ENCODE assay signal across 21 mouse cellular contexts in the genomic region with DNA sequence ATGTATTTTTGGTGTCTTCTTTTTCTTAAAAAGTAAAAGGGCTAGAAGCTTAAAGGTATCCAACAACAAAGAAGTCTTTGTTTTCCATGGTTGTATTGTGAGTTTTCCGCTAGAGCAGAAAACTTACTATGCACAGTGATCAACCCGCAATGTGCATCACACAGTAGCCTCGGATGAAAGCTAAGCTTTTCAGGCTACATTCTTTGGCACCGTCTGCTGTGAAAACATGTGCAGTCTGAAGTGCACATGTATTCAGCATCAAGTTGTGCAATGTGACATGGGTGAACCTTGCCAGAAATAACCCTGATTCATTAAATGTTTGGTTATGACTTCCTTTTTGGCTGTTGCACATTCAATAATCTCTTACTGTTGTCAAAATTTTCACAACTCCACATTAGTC. TPM values are rescaled to one million over a fixed set of nuclear protein-coding genes. Genes with fewer than 3 reads are reported as not detected.
DNase-seq lines count a peak whose midpoint lies in the region.
"Had no signal": no experiment of that assay in that cellular context is flagged by ENCODE, and none has a peak within 500 bp of the region (broad histone marks: within the 10 kb centered on the region; RNA-seq: fewer than 3 reads in every experiment).

No protein-coding gene starts in this region.

- DNase-seq in kidney, postnatal 14 days, result peak; percentile 1
- DNase-seq in kidney, postnatal 25 days, result no peak
- DNase-seq in lung, postnatal 36 days, result peak; percentile 11
- DNase-seq in lung, postnatal 25 days (ENCODE audit: low spot score), result no peak
- DNase-seq in fat pad, adult 2 months (ENCODE audit: extremely low read depth, low read depth, low spot score), result peak; percentile 19
- DNase-seq in layer of hippocampus, adult 8-10 months (ENCODE audit: low spot score in 2 of 2), result no peak
- DNase-seq: adrenal gland, postnatal 25 days; cerebellum, adult 11-12 months; cerebellum, adult 9-11 months; gastrocnemius, postnatal 36 days; kidney, adult 9 months; kidney, postnatal 10 days; liver, postnatal 0 days; midbrain, embryonic 14.5 days; right cerebral cortex, postnatal 14 days had no signal

RNA-seq across cellular contexts. Expression of gene Gpr50, which starts 32.8 kb away (rescaled TPM):
- under 1 TPM in 2 of 4 experiments, not detected in 2; 0.14 to 0.64 TPM for total RNA-seq in layer of hippocampus, adult 8-10 months (2022)
- total RNA-seq: adrenal gland, adult 18-20 months; adrenal gland, postnatal 25 days; CH12.LX; common myeloid progenitor, adult 5-6 weeks; gastrocnemius, adult 18-20 months; hematopoietic stem cell, adult 5-6 weeks; monocyte, adult 5-6 weeks had no signal

Comparison
In these comparisons a context has a peak if more than half of its experiments do, and no peak if none do; other contexts are left out.
1. DNase-seq: peak in kidney, postnatal 14 days (single experiment), lung, postnatal 36 days (single experiment) and fat pad, adult 2 months (single experiment); none in kidney, postnatal 25 days (0 of 2), lung, postnatal 25 days (single experiment) and layer of hippocampus, adult 8-10 months (0 of 2).